Mouse (Mus musculus) limb, embryonic 14.5 days (tissue): ENCODE results near the gene Cops3. TPM values are rescaled to one million over a fixed set of nuclear protein-coding genes. Genes with fewer than 3 reads are reported as not detected.

Experiments used
- ATAC-seq: fragments of 200-750 bp; cut with Nextera tagmentation; 2 replicates; pipeline ENCODE4 v1.8.0; 2017; ENCODE audit warnings: low read depth, moderate number of reproducible peaks, moderate TSS enrichment; ENCODE audit not compliant: low FRiP score
- DNase-seq: peaks from one replicate; pipeline ENCODE4 v3.0.0-alpha.2; 2015; ENCODE audit warnings: low spot score
- H3K27ac ChIP-seq: fragments of 300-500 bp; sonication (generic); replicated peaks from 2 replicates; pipeline ENCODE4 v1.5.1; 2014; ENCODE audit warnings: low read depth, mild to moderate bottlenecking, low read length, moderate library complexity, mixed read lengths
- H3K27me3 ChIP-seq: fragments of 300-500 bp; sonication (generic); 2 replicates; pipeline ENCODE4 v1.6.1; 2014; ENCODE audit warnings: low read length, mixed read lengths; ENCODE audit not compliant: control insufficient read depth, insufficient read depth
- H3K36me3 ChIP-seq: fragments of 300-500 bp; sonication (generic); 2 replicates; pipeline ENCODE4 v1.6.1; 2014; ENCODE audit warnings: mild to moderate bottlenecking, low read length, moderate library complexity, mixed read lengths; ENCODE audit not compliant: control insufficient read depth, insufficient read depth
- H3K4me1 ChIP-seq: fragments of 300-500 bp; sonication (generic); 2 replicates; pipeline ENCODE4 v1.6.1; 2014; ENCODE audit warnings: antibody characterized with exemption, low read length, mixed read lengths; ENCODE audit not compliant: control insufficient read depth, insufficient read depth
- H3K4me2 ChIP-seq: fragments of 300-500 bp; sonication (generic); replicated peaks from 2 replicates; pipeline ENCODE4 v1.6.1; 2014; ENCODE audit warnings: low read depth, mild to moderate bottlenecking, low read length, moderate library complexity; ENCODE audit not compliant: severe bottlenecking
- H3K4me3 ChIP-seq: fragments of 300-500 bp; sonication (generic); replicated peaks from 2 replicates; pipeline ENCODE4 v1.5.1; 2014; ENCODE audit warnings: low read length
- H3K9ac ChIP-seq: fragments of 300-500 bp; sonication (generic); 2 replicates; pipeline ENCODE4 v1.6.1; 2014; ENCODE audit warnings: mild to moderate bottlenecking, low read depth, low read length, moderate library complexity; ENCODE audit not compliant: severe bottlenecking
- H3K9me3 ChIP-seq: fragments of 300-500 bp; sonication (generic); 2 replicates; pipeline ENCODE4 v1.6.1; 2016; ENCODE audit warnings: low read length; ENCODE audit not compliant: control insufficient read depth
- POLR2A ChIP-seq: fragments of 200-500 bp; IDR thresholded peaks from 2 replicates; pipeline ENCODE4 v1.8.0; 2012; ENCODE audit warnings: inconsistent platforms, mild to moderate bottlenecking, moderate library complexity, borderline replicate concordance; ENCODE audit not compliant: insufficient read depth, insufficient read length; ENCODE audit errors: extremely low read depth
- WGBS: fragments of 180-500 bp; shearing (Covaris S2); extraction: QIAGEN DNeasy Blood & Tissue Kit; methylation state at CpG from one replicate; pipeline ENCODE4 v1.1.7; 2014; 5-methylcytosine and 5-hydroxymethylcytosine counted together
- polyA plus RNA-seq, 2 experiments: library from polyadenylated mRNA; depleted of rRNA in 1 of 2; stranded (reverse) in 1 of 2; unstranded in 1 of 2; fragments of >200 nt; fragmentation: Nextera tagmentation in 1 of 2; extraction: Ambion mirVana in 1 of 2; gene quantifications; 2 replicates each; pipeline versions ENCODE4 v1.2.1 to v1.2.3; 2012 to 2014

Gene Cops3
- polyA plus RNA-seq, 2 experiments, result 84.2 to 198 TPM

GRCm38 (mm10) chr11:59811211-59811610 is 28.4 kb downstream of the Cops3 start:
- Histone ChIP-seq H3K27me3 (no peaks in the 10 kb centered on the region), H3K9ac (no peak overlapping the region), H3K4me3 (no peak overlapping the region), H3K27ac (no peak overlapping the region; the same call in 1 of the 2 replicates), H3K4me1 (peaks cover 8% of the 10 kb centered on the region), H3K9me3 (no peaks in the 10 kb centered on the region), H3K4me2 (no peak overlapping the region), H3K36me3 (peaks cover 19% of the 10 kb centered on the region)
- no peak for ATAC-seq
- peak; percentile 21 for DNase-seq
- TF ChIP-seq POLR2A, result no peak
- WGBS, result 58% methylated on average over 4 of the region's 4 CpGs

GRCm38 (mm10) chr11:59810480-59811158 is 29.0 kb downstream of the Cops3 start:
- peaks cover 8% of the 10 kb centered on the region for H3K4me1 ChIP-seq
- DNase-seq (no peak), ATAC-seq (no peak)
- no peak for TF ChIP-seq POLR2A
- H3K4me3 ChIP-seq, result peak overlapping the region; percentile 80
- 65% methylated on average over 14 of the region's 14 CpGs for WGBS
- peak overlapping the region; percentile 98 for H3K9ac ChIP-seq
- H3K4me2 ChIP-seq, result peak overlapping the region; percentile 72
- no peaks in the 10 kb centered on the region for H3K27me3 ChIP-seq
- peak overlapping the region; percentile 100 for H3K27ac ChIP-seq
- no peaks in the 10 kb centered on the region for H3K9me3 ChIP-seq
- H3K36me3 ChIP-seq, result peaks cover 23% of the 10 kb centered on the region

- Histone ChIP-seq H3K27ac (peak within 1 kb of the TSS; percentile 100), H3K9me3 (no peaks in the 10 kb centered on the region), H3K36me3 (peaks cover 31% of the 10 kb centered on the region), H3K9ac (peak within 1 kb of the TSS; percentile 98), H3K4me3 (peak within 1 kb of the TSS; percentile 80), H3K4me2 (peak within 1 kb of the TSS; percentile 72), H3K27me3 (no peaks in the 10 kb centered on the region), H3K4me1 (peaks cover 8% of the 10 kb centered on the region)
- peak; percentile 91 for ATAC-seq
- under 1% methylated on average over 52 of the region's 52 CpGs for WGBS
- peak; percentile 60; the same call in 1 of the 2 replicates for TF ChIP-seq POLR2A
- DNase-seq, result peak; percentile 89
These were observed 29.8 kb downstream of the Cops3 start, which contains the start of gene Flcn for GRCm38 (mm10) chr11:59809670-59810474. Flcn (minus strand) TSS chr11:59810016.

- Histone ChIP-seq H3K9me3 (no peaks in the 10 kb centered on the region), H3K27ac (peak overlapping the region; percentile 100), H3K9ac (peak overlapping the region; percentile 98), H3K4me3 (peak overlapping the region; percentile 80), H3K4me2 (peak overlapping the region; percentile 72), H3K4me1 (peaks cover 8% of the 10 kb centered on the region), H3K36me3 (peaks cover 38% of the 10 kb centered on the region), H3K27me3 (no peaks in the 10 kb centered on the region)
- no peak for TF ChIP-seq POLR2A
- DNase-seq (peak; percentile 38), ATAC-seq (peak; percentile 1; the same call in 1 of the 2 replicates)
- under 1% methylated on average over 15 of the region's 15 CpGs for WGBS
These were observed 30.5 kb downstream of the Cops3 start for GRCm38 (mm10) chr11:59809071-59809669.
